Mouse (Mus musculus) bone marrow, adult 2 months (tissue): ENCODE results near the gene Shisa7.

ENCODE experiments used
- CTCF ChIP-seq: fragments of 200-500 bp; IDR thresholded peaks from 2 replicates; pipeline ENCODE4 v1.5.1; 2011; ENCODE audit warnings: low read length, control low read depth; ENCODE audit not compliant: control insufficient read depth, insufficient read depth
- POLR2A ChIP-seq: fragments of 200-500 bp; IDR thresholded peaks from 2 replicates; pipeline ENCODE4 v1.6.1; 2011; ENCODE audit warnings: low read depth, mild to moderate bottlenecking, control low read depth, low read length, borderline replicate concordance; ENCODE audit not compliant: control insufficient read depth

DNA sequence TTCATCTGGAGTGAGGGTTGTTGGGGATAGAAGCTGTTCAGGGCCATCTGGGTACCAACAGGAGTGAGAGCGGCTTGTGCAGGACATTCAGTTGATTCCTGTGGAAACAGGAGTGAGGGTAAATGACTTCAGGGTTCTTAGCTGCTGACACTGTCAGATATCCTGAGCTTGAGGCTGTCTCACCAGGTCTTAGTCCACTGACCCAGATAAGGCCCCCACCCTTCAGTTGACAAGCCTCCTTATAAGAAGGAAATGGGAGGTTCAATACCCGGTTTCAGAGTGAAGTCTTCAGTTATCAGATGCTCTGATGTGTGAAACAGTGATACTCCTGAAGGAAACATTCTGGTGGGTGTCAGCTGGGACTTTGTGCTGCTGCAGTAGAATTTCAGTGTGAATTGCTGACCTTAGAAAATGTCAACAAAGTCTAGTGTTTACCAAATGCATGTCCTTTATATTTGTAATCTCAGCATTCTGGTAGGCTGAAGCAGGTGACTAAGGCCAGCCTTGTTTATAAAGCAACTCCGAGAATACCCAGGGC is 49.8 kb downstream of the Shisa7 start:
- TF ChIP-seq CTCF (no peak), POLR2A (no peak)
